Mouse (Mus musculus) E14TG2a.4 (cell line): Measurements from ENCODE around the gene Gm5617.

Experiments used
- CTCF ChIP-seq: conservative IDR thresholded peaks from 2 replicates; pipeline ENCODE4 v1.5.1; 2014; ENCODE audit warnings: low read length
- NANOG ChIP-seq: IDR thresholded peaks from 2 replicates; pipeline ENCODE4 v1.6.1; 2014; ENCODE audit warnings: borderline replicate concordance, low read length, mixed read lengths
- POU5F1 ChIP-seq: IDR thresholded peaks from 2 replicates; pipeline ENCODE4 v1.6.1; 2014; ENCODE audit warnings: low read length, borderline replicate concordance

DNA sequence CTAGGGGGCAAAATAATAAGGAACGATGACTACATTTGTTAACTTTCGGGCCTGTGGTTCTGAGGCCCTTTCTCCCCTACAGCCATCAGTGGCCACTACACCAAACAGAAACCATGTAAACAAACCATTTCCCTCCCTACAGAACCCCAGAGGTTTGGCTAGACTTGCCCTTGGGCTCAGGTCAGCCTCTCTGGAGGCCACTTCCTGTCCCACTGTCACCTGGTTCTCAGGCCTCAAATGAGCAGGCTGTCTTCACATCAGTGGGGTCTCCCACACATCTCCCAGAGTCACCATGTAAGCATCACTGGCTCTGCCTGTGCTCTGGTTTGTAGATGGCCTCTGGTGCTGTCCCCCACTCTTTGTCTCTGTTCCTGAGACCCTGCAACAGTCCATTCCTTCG, 39.3 kb upstream of the Gm5617 start:
- TF ChIP-seq CTCF (no peak), NANOG (no peak), POU5F1 (no peak)
